Mouse (Mus musculus) liver, adult 2 months (tissue): ENCODE data around the gene Kif6.

Experiments
- CTCF ChIP-seq: fragments of 200-500 bp; IDR thresholded peaks from 2 replicates; pipeline ENCODE4 v1.5.1; 2011; ENCODE audit warnings: low read depth, low read length, control low read depth
- POLR2A ChIP-seq: fragments of 200-500 bp; IDR thresholded peaks from 2 replicates; pipeline ENCODE4 v1.6.1; 2011; ENCODE audit warnings: low read length, control low read depth; ENCODE audit not compliant: insufficient read depth; ENCODE audit errors: extremely low read depth

GRCm38 (mm10) chr17:49610296-49610695, 4.6 kb upstream of the Kif6 start:
- TF ChIP-seq CTCF, result no peak
- no peak for TF ChIP-seq POLR2A
